Mouse (Mus musculus) bone marrow macrophage, adult 2 months (primary cell): Measurements from ENCODE around the gene Cyp2d9. TPM values are rescaled to one million over a fixed set of nuclear protein-coding genes. Genes with fewer than 3 reads are reported as not detected.

ENCODE experiments used
- H3K27ac ChIP-seq: 2 replicates; pipeline ENCODE4 v1.5.1; 2012; ENCODE audit warnings: low read depth, low read length; ENCODE audit not compliant: insufficient read depth
- H3K4me1 ChIP-seq: 2 replicates; pipeline ENCODE4 v1.6.1; 2012; ENCODE audit warnings: low read length; ENCODE audit not compliant: control insufficient read depth, insufficient read depth
- H3K4me3 ChIP-seq: 2 replicates; pipeline ENCODE4 v1.5.1; 2012; ENCODE audit warnings: mild to moderate bottlenecking, low read length, moderate library complexity; ENCODE audit not compliant: insufficient read depth
- CTCF ChIP-seq: IDR thresholded peaks from 2 replicates; pipeline ENCODE4 v1.5.1; 2012; ENCODE audit warnings: low read depth, mild to moderate bottlenecking, low read length, moderate library complexity
- POLR2A ChIP-seq: IDR thresholded peaks from 2 replicates; pipeline ENCODE4 v1.6.1; 2012; ENCODE audit warnings: mild to moderate bottlenecking, low read depth, low read length, borderline replicate concordance
- polyA plus RNA-seq: library from polyadenylated mRNA; stranded (reverse); fragments of >200 nt; gene quantifications from 2 replicates; pipeline ENCODE4 v1.2.4, GENCODE M21; 2012; ENCODE audit not compliant: missing spikeins, insufficient read depth, insufficient read length

The Cyp2d9 gene
- polyA plus RNA-seq, 1 experiment, result not detected

DNA sequence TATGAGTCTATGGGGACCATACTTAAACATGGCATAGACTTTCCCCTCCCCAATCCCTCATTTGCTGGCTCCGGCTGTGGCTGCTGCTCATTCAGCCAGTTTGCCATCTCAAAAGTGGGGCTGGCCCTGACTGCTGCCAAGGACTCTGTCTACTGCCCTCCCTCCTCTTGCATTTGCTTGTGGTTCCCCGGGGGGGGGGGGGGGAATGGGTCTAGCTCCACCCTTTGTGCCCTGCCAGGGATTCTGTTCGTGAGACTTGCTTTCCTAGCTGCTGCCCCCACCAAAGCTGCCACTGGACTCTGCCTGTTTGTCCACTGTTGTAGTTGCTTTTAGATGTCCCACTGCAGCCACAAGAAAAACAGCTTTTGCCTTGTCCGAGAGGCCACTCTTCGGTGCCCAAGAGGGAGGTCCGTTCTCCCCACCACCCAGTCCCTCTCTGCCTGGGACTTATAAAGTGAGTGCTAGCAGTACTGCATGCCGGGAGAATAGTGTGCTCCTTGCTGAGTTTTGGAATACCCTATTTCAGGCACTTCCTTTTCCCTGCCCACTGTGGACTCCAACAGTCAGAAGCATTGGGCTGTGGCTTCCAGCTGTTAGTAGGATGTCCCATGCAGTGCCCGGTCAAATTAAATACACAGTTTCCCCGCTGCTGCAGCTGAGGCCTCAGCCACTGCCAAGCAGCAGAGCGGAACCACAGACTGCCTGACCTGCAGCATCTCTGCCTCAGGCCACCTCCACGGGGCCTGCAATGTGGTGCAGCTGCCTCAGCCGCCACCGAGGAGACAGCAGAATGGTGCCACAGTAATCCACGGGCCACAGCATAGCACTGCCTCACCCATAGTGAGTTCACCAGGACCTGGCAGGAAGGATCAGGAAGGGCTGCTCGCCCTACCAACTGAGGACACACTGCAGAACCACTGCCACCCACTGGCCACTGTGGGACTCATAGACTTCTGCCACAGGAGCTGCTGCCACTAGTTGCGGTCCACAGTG is 16.1 kb upstream of the Cyp2d9 start:
- H3K4me3 ChIP-seq, result no peak overlapping the region
- TF ChIP-seq POLR2A, result no peak
- TF ChIP-seq CTCF, result peak; percentile 16; the same call in 1 of the 2 replicates
- no peaks in the 10 kb centered on the region for H3K4me1 ChIP-seq
- H3K27ac ChIP-seq, result no peak overlapping the region

GRCm38 (mm10) chr15:82418616-82419015 is 14.6 kb upstream of the Cyp2d9 start:
- TF ChIP-seq CTCF (no peak), POLR2A (no peak)
- Histone ChIP-seq H3K27ac (no peak overlapping the region), H3K4me1 (no peaks in the 10 kb centered on the region), H3K4me3 (no peak overlapping the region)

GRCm38 (mm10) chr15:82422935-82423334 is 10.3 kb upstream of the Cyp2d9 start:
- H3K4me3 ChIP-seq, result no peak overlapping the region
- TF ChIP-seq POLR2A, result no peak
- no peak for TF ChIP-seq CTCF
- H3K4me1 ChIP-seq, result no peaks in the 10 kb centered on the region
- H3K27ac ChIP-seq, result no peak overlapping the region

- Histone ChIP-seq H3K4me1 (no peaks in the 10 kb centered on the region), H3K4me3 (no peak overlapping the region), H3K27ac (no peak overlapping the region)
- no peak for TF ChIP-seq CTCF
- no peak for TF ChIP-seq POLR2A
Measured at GRCm38 (mm10) chr15:82423471-82423870, 9.8 kb upstream of the Cyp2d9 start.

DNA sequence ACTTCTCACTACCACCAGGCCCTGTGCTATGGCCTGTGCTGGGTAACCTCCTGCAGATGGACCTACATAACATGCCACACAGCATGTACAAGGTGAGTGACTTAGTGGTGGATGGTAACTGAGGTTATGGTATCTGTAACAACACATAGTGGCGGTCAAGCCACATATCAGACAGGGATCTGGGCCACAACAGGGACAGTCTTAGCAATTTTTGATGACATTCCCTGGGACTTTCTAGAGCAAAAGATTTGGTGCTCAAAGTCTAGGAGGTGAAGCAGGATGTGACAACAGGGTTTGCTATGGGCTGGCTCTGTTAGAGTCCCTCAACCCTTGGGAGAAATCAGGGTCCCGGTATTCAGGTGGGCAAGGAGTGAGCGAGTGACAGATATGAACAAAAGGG is 384 bp downstream of the Cyp2d9 start:
- Histone ChIP-seq H3K27ac (no peak overlapping the region), H3K4me3 (no peak overlapping the region), H3K4me1 (no peaks in the 10 kb centered on the region)
- TF ChIP-seq POLR2A (no peak), CTCF (no peak)

GRCm38 (mm10) chr15:82434541-82434940 is 1.3 kb downstream of the Cyp2d9 start:
- no peak overlapping the region for H3K4me3 ChIP-seq
- no peaks in the 10 kb centered on the region for H3K4me1 ChIP-seq
- no peak overlapping the region for H3K27ac ChIP-seq
- no peak for TF ChIP-seq CTCF
- TF ChIP-seq POLR2A, result no peak

DNA sequence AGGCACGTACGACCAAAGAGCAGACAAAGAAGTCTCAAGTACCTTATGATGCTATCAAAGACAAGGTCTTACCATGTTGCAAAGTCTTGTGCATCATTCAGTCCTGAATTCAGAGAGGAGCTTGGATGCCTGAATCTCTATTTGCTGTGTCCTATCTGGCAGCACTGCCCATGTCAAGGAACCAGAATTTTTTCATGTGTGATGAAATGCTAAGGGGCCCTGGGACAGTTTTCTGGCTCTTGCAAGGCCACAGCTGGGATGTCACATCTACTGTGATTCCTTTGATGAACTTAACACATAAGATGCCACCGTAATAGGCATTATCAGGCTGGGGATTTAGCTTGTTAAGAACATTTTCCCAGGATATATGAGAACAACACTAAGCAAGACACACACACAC is 1.8 kb downstream of the Cyp2d9 start:
- H3K4me3 ChIP-seq, result no peak overlapping the region
- H3K4me1 ChIP-seq, result no peaks in the 10 kb centered on the region
- no peak overlapping the region for H3K27ac ChIP-seq
- TF ChIP-seq CTCF, result no peak
- no peak for TF ChIP-seq POLR2A

GRCm38 (mm10) chr15:82435606-82436005 is 2.4 kb downstream of the Cyp2d9 start:
- Histone ChIP-seq H3K4me1 (no peaks in the 10 kb centered on the region), H3K4me3 (no peak overlapping the region), H3K27ac (no peak overlapping the region)
- TF ChIP-seq CTCF (no peak), POLR2A (no peak)

DNA sequence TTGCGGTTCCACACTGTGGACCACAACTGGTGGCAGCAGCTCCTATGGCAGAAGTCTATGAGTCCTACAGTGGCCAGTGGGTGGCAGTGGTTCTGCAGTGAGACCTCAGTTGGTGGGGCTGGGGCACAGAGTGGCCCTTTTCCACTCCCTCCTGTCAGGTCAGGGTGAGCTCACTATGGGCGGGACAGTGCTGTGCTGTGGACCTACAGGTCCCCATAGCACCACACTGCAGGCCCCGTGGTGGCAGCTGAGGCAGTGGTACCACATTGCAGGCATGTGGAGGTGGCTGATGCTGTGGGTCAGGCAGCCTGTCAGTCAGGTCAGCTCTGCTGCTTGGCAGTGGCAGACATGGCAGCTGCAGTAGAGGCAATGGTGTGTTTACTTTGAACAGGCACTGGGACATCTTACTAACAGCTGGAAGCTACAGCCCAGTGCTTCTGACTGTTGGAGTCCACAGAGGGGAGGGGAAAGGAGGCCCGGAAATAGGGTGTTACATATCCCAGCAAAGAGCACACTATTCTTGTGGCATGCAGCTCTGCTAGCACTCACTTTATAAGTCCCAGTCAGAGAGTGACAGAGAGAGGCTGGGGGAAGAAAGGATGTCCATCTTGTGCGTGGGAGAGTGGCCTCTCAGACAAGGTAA is 4.9 kb downstream of the Cyp2d9 start:
- Histone ChIP-seq H3K27ac (no peak overlapping the region), H3K4me1 (no peaks in the 10 kb centered on the region), H3K4me3 (no peak overlapping the region)
- TF ChIP-seq CTCF (no peak), POLR2A (no peak)

- TF ChIP-seq CTCF (no peak), POLR2A (no peak)
- H3K27ac ChIP-seq, result no peak overlapping the region
- H3K4me3 ChIP-seq, result no peak overlapping the region
- no peaks in the 10 kb centered on the region for H3K4me1 ChIP-seq
Measured at GRCm38 (mm10) chr15:82443658-82444057, 10.4 kb downstream of the Cyp2d9 start.
